In the genomic region with DNA sequence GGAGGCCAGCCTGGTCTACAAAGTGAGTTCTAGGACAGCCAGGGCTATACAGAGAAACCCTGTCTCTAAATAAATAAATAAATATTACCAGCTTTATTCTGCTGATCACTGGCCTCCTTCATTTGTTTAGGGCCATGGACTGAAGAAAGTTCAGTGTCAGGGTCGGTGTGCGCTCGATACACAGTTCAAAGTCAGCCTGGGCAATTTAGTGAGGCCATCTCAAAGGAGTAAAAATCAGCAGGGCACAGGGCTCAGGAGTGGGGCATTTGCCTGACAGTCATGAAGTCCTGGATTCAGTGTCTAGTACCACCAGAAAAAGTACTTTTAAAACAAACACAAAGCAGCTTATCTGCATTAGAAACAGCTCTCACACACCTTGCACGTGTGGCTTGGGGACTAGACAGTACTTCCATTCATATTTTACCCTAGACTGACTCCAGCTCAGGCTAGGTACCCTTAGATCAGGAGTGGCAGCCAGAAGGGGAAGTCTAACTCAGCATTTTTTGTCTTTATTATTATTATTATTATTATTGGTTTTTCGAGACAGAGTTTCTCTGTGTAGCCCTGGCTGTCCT, we compare ENCODE assay signal across 25 mouse cellular contexts. TPM values are rescaled to one million over a fixed set of nuclear protein-coding genes. Genes with fewer than 3 reads are reported as not detected.
DNase-seq lines count a peak whose midpoint lies in the region; ATAC-seq and TF ChIP-seq lines count a peak whose summit lies in the region.
"Had no signal": no experiment of that assay in that cellular context is flagged by ENCODE, and none has a peak within 500 bp of the region (broad histone marks: within the 10 kb centered on the region; RNA-seq: fewer than 3 reads in every experiment).

No protein-coding gene starts in this region.

- WGBS in heart, adult 2 months: 87% methylated on average over 5 of the region's 5 CpGs
- 31% methylated on average over 5 of the region's 5 CpGs for WGBS in liver, adult 2 months
- 81% methylated on average over 5 of the region's 5 CpGs for WGBS in liver, postnatal 0 days (ENCODE audit: insufficient replicate concordance)
- WGBS in stomach, embryonic 16.5 days: 77% methylated on average over 5 of the region's 5 CpGs
- WGBS in stomach, postnatal 0 days: 72% methylated on average over 5 of the region's 5 CpGs

- H3K36me3 ChIP-seq in heart, adult 2 months (ENCODE audit: control insufficient read depth, insufficient read depth, low read length): peaks cover 2% of the 10 kb centered on the region; the same call in 1 of the 2 replicates
- H3K36me3 ChIP-seq in liver, adult 2 months (ENCODE audit: control insufficient read depth, insufficient read depth, low read length): no peaks in the 10 kb centered on the region
- H3K36me3 ChIP-seq in liver, postnatal 0 days (replicated peaks; ENCODE audit: insufficient read depth, low read length): no peaks in the 10 kb centered on the region
- H3K36me3 ChIP-seq in stomach, embryonic 16.5 days (ENCODE audit: control insufficient read depth, insufficient read depth, low read length): no peaks in the 10 kb centered on the region
- H3K36me3 ChIP-seq in stomach, postnatal 0 days (ENCODE audit: control insufficient read depth, insufficient read depth, low read length): no peaks in the 10 kb centered on the region
- H3K36me3 ChIP-seq: forebrain, embryonic 10.5 days; heart, embryonic 10.5 days; heart, embryonic 13.5 days had no signal

- no peaks in the 10 kb centered on the region for H3K27me3 ChIP-seq in heart, adult 2 months (ENCODE audit: control insufficient read depth, insufficient read depth, low read length)
- no peaks in the 10 kb centered on the region for H3K27me3 ChIP-seq in liver, adult 2 months (ENCODE audit: control insufficient read depth, insufficient read depth, low read length)
- H3K27me3 ChIP-seq in liver, postnatal 0 days (ENCODE audit: insufficient read depth, low read length): no peaks in the 10 kb centered on the region
- no peaks in the 10 kb centered on the region for H3K27me3 ChIP-seq in stomach, embryonic 16.5 days (ENCODE audit: control insufficient read depth, insufficient read depth, low read length)
- H3K27me3 ChIP-seq in stomach, postnatal 0 days (ENCODE audit: control insufficient read depth, insufficient read depth, low read length): no peaks in the 10 kb centered on the region
- H3K27me3 ChIP-seq: forebrain, embryonic 13.5 days; heart, embryonic 13.5 days had no signal

- no peak for TF ChIP-seq CTCF in heart, adult 2 months (IDR thresholded peaks at IDR 0.05)
- no peak for TF ChIP-seq CTCF in liver, adult 2 months (IDR thresholded peaks at IDR 0.05; ENCODE audit: low read depth, low read length)
- TF ChIP-seq CTCF in liver, postnatal 0 days (IDR thresholded peaks at IDR 0.05; ENCODE audit: low read depth): no peak
- no peak for TF ChIP-seq CTCF in stomach, postnatal 0 days (IDR thresholded peaks at IDR 0.05; ENCODE audit: low read depth)

- no peak overlapping the region for H3K4me3 ChIP-seq in heart, adult 2 months
- no peak overlapping the region for H3K4me3 ChIP-seq in liver, adult 2 months (ENCODE audit: insufficient read depth, low read depth, low read length)
- H3K4me3 ChIP-seq in liver, postnatal 0 days (ENCODE audit: low read depth, low read length): no peak overlapping the region
- no peak overlapping the region for H3K4me3 ChIP-seq in stomach, embryonic 16.5 days (replicated peaks; ENCODE audit: low read length)
- no peak overlapping the region for H3K4me3 ChIP-seq in stomach, postnatal 0 days (ENCODE audit: low read depth, low read length)
- H3K4me3 ChIP-seq: heart, embryonic 13.5 days had no signal

- peaks cover 17% of the 10 kb centered on the region for H3K4me1 ChIP-seq in heart, adult 2 months (ENCODE audit: control insufficient read depth, insufficient read depth, low read length)
- peaks cover 15% of the 10 kb centered on the region for H3K4me1 ChIP-seq in liver, adult 2 months (ENCODE audit: control insufficient read depth, insufficient read depth, low read length)
- peaks cover 35% of the 10 kb centered on the region for H3K4me1 ChIP-seq in liver, postnatal 0 days (ENCODE audit: insufficient read depth)
- peaks cover 36% of the 10 kb centered on the region for H3K4me1 ChIP-seq in stomach, embryonic 16.5 days (ENCODE audit: control insufficient read depth, insufficient read depth, low read length)
- H3K4me1 ChIP-seq in stomach, postnatal 0 days (replicated peaks; ENCODE audit: control insufficient read depth, insufficient read depth): peaks cover 4% of the 10 kb centered on the region; the same call in 1 of the 2 replicates

- ATAC-seq in liver, postnatal 0 days: no peak
- ATAC-seq in stomach, embryonic 16.5 days (ENCODE audit: insufficient read depth, low FRiP score): no peak
- no peak for ATAC-seq in stomach, postnatal 0 days (ENCODE audit: low FRiP score, low TSS enrichment)
- ATAC-seq: activated CD4-positive, CD25-positive, alpha-beta regulatory T cell, adult 4 months; CD4-positive, CD25-positive, alpha-beta regulatory T cell, adult 4 months; forebrain, embryonic 13.5 days; forebrain, embryonic 16.5 days; hindbrain, postnatal 0 days; inflammation-experienced regulatory T-cells, adult 6 months had no signal

- TF ChIP-seq POLR2A in heart, adult 2 months (IDR thresholded peaks at IDR 0.05; ENCODE audit: insufficient read depth, low read depth, low read length): no peak
- no peak for TF ChIP-seq POLR2A in liver, adult 2 months (IDR thresholded peaks at IDR 0.05; ENCODE audit: extremely low read depth, insufficient read depth, low read length)

- no peak for TF ChIP-seq EP300 in heart, adult 2 months (IDR thresholded peaks at IDR 0.05; ENCODE audit: insufficient read depth, low read depth, low read length)
- no peak for TF ChIP-seq EP300 in liver, postnatal 0 days (IDR thresholded peaks at IDR 0.05; ENCODE audit: low read depth)
- TF ChIP-seq EP300 in stomach, postnatal 0 days (optimal IDR thresholded peaks at IDR 0.05): no peak

- H3K9me3 ChIP-seq in liver, postnatal 0 days (ENCODE audit: low read length): no peaks in the 10 kb centered on the region
- no peaks in the 10 kb centered on the region for H3K9me3 ChIP-seq in stomach, embryonic 16.5 days (replicated peaks; ENCODE audit: control insufficient read depth, low read length)
- H3K9me3 ChIP-seq in stomach, postnatal 0 days (ENCODE audit: control insufficient read depth, low read length): no peaks in the 10 kb centered on the region
- H3K9me3 ChIP-seq: forebrain, embryonic 10.5 days; forebrain, embryonic 13.5 days; heart, embryonic 10.5 days; heart, embryonic 13.5 days had no signal

- peak; percentile 84 for DNase-seq in heart, adult 11 months
- no peak for DNase-seq in heart, adult 2 months
- DNase-seq in liver, adult 2 months (ENCODE audit: extremely low read depth, low read depth, low spot score): peak; percentile 80
- DNase-seq in liver, postnatal 0 days: no peak
- no peak for DNase-seq in stomach, postnatal 0 days (ENCODE audit: low spot score)
- DNase-seq in gastrocnemius, adult 8-10 months (ENCODE audit: low spot score in 2 of 2): no peak
- DNase-seq: adrenal gland, adult 8-10 months; adrenal gland, postnatal 25 days; cerebellum, adult 18-20 months; cerebellum, postnatal 10 days; gastrocnemius, postnatal 14 days; heart, adult 18-20 months; heart, postnatal 14 days; heart, postnatal 4 days had no signal

- no peaks in the 10 kb centered on the region for H3K79me2 ChIP-seq in heart, adult 2 months (replicated peaks; ENCODE audit: control insufficient read depth, insufficient read depth, low read length)
- H3K79me2 ChIP-seq in liver, adult 2 months (ENCODE audit: control insufficient read depth, insufficient read depth, low read length): peaks cover 4% of the 10 kb centered on the region

- H3K4me2 ChIP-seq in liver, postnatal 0 days (ENCODE audit: low read depth, low read length): no peak overlapping the region
- H3K4me2 ChIP-seq in stomach, embryonic 16.5 days (ENCODE audit: low read depth, low read length): no peak overlapping the region
- H3K4me2 ChIP-seq in stomach, postnatal 0 days (replicated peaks; ENCODE audit: low read depth): no peak overlapping the region

- H3K27ac ChIP-seq in heart, adult 2 months: no peak overlapping the region
- H3K27ac ChIP-seq in liver, adult 2 months (replicated peaks; ENCODE audit: insufficient read depth, low read depth, low read length): peak overlapping the region; percentile 66
- no peak overlapping the region for H3K27ac ChIP-seq in liver, postnatal 0 days (ENCODE audit: low read depth)
- peak overlapping the region; percentile 33; the same call in 1 of the 2 replicates for H3K27ac ChIP-seq in stomach, embryonic 16.5 days (ENCODE audit: low read length)
- H3K27ac ChIP-seq in stomach, postnatal 0 days (replicated peaks): no peak overlapping the region
- H3K27ac ChIP-seq: forebrain, embryonic 13.5 days; heart, embryonic 10.5 days; heart, embryonic 13.5 days; hindbrain, embryonic 14.5 days; hindbrain, postnatal 0 days had no signal

- intact Hi-C loops in heart, adult 2 months (cut with DNase I): no loop called here

- H3K9ac ChIP-seq in heart, adult 2 months (ENCODE audit: low read depth, low read length): no peak overlapping the region
- 0 out of 2 replicates have a peak overlapping the region, but pooled peaks have one; percentile 17 for H3K9ac ChIP-seq in liver, adult 2 months (ENCODE audit: low read depth, low read length)
- no peak overlapping the region for H3K9ac ChIP-seq in liver, postnatal 0 days (replicated peaks)
- H3K9ac ChIP-seq in stomach, embryonic 16.5 days (ENCODE audit: low read length): no peak overlapping the region
- H3K9ac ChIP-seq in stomach, postnatal 0 days (ENCODE audit: low read length): no peak overlapping the region
- H3K9ac ChIP-seq: forebrain, embryonic 13.5 days; hindbrain, embryonic 14.5 days had no signal

RNA-seq across cellular contexts. Expression of a gene that starts 4.6 kb away (rescaled TPM):
- 10 to 100 TPM; 68.9 to 75.3 TPM for total RNA-seq in heart, adult 2 months (2021)
- 21.9 and 44.4 TPM in 2 replicates for polyA plus RNA-seq in heart, adult 2 months (2012; rRNA removed)
- 15.5 and 17.7 TPM in 2 replicates for total RNA-seq in liver, adult 2 months (2014; rRNA removed)
- 17.0 and 17.2 TPM in 2 replicates for polyA plus RNA-seq in liver, adult 2 months (2012; rRNA removed)
- polyA plus RNA-seq in liver, postnatal 0 days (2015; fragmentation: Nextera tagmentation; extraction: Ambion mirVana): 5.4 and 6.5 TPM in 2 replicates
- 18.0 and 18.4 TPM in 2 replicates for polyA plus RNA-seq in stomach, embryonic 16.5 days (2015; fragmentation: Nextera tagmentation; extraction: Ambion mirVana)
- polyA plus RNA-seq in stomach, postnatal 0 days (2015; fragmentation: Nextera tagmentation; extraction: Ambion mirVana): 11.3 and 13.8 TPM in 2 replicates
- 10 to 100 TPM; 53.9 to 57.7 (median 55.8) TPM for total RNA-seq in gastrocnemius, adult 8-10 months (2022)

RNA-seq across cellular contexts. Expression of a gene that starts 14.0 kb away (rescaled TPM):
- total RNA-seq in heart, adult 2 months (2021): 10 to 100 TPM; 18.7 to 20.7 TPM
- polyA plus RNA-seq in heart, adult 2 months (2012; rRNA removed): 17.5 and 25.2 TPM in 2 replicates
- total RNA-seq in liver, adult 2 months (2014; rRNA removed): 3.6 and 6.6 TPM in 2 replicates
- 11.2 and 12.5 TPM in 2 replicates for polyA plus RNA-seq in liver, adult 2 months (2012; rRNA removed)
- polyA plus RNA-seq in liver, postnatal 0 days (2015; fragmentation: Nextera tagmentation; extraction: Ambion mirVana): 6.7 and 7.0 TPM in 2 replicates
- 25.1 and 26.3 TPM in 2 replicates for polyA plus RNA-seq in stomach, embryonic 16.5 days (2015; fragmentation: Nextera tagmentation; extraction: Ambion mirVana)
- polyA plus RNA-seq in stomach, postnatal 0 days (2015; fragmentation: Nextera tagmentation; extraction: Ambion mirVana): 12.4 and 14.8 TPM in 2 replicates
- 10 to 100 TPM; 14.1 to 18.4 (median 15.2) TPM for total RNA-seq in gastrocnemius, adult 8-10 months (2022)

RNA-seq across cellular contexts. Expression of a gene that starts 15.6 kb away (rescaled TPM):
- 100 to 1,000 TPM in 1 of 2 experiments, 10 to 100 TPM in 1; 35.5 to 111 TPM for total RNA-seq in heart, adult 2 months (2021)
- 190 and 208 TPM in 2 replicates for polyA plus RNA-seq in heart, adult 2 months (2012; rRNA removed)
- 19.0 and 45.4 TPM in 2 replicates for total RNA-seq in liver, adult 2 months (2014; rRNA removed)
- polyA plus RNA-seq in liver, adult 2 months (2012; rRNA removed): 75.4 and 106 TPM in 2 replicates
- polyA plus RNA-seq in liver, postnatal 0 days (2015; fragmentation: Nextera tagmentation; extraction: Ambion mirVana): 2.0 and 4.2 TPM in 2 replicates
- polyA plus RNA-seq in stomach, embryonic 16.5 days (2015; fragmentation: Nextera tagmentation; extraction: Ambion mirVana): 2.6 and 4.1 TPM in 2 replicates
- 7.5 and 7.9 TPM in 2 replicates for polyA plus RNA-seq in stomach, postnatal 0 days (2015; fragmentation: Nextera tagmentation; extraction: Ambion mirVana)
- 100 to 1,000 TPM in 2 of 4 experiments, 10 to 100 TPM in 2; 83.4 to 175 (median 99.4) TPM for total RNA-seq in gastrocnemius, adult 8-10 months (2022)

RNA-seq across cellular contexts. Expression of a gene that starts 45.9 kb away (rescaled TPM):
- under 1 TPM; 0.50 to 0.77 TPM for total RNA-seq in heart, adult 2 months (2021)
- 2.8 and 3.0 TPM in 2 replicates for polyA plus RNA-seq in heart, adult 2 months (2012; rRNA removed)
- total RNA-seq in liver, adult 2 months (2014; rRNA removed): 0.13 and 0.18 TPM in 2 replicates
- 1.4 and 1.9 TPM in 2 replicates for polyA plus RNA-seq in liver, adult 2 months (2012; rRNA removed)
- polyA plus RNA-seq in liver, postnatal 0 days (2015; fragmentation: Nextera tagmentation; extraction: Ambion mirVana): 0.11 and 0.21 TPM in 2 replicates
- 6.5 and 7.8 TPM in 2 replicates for polyA plus RNA-seq in stomach, embryonic 16.5 days (2015; fragmentation: Nextera tagmentation; extraction: Ambion mirVana)
- 6.9 and 7.7 TPM in 2 replicates for polyA plus RNA-seq in stomach, postnatal 0 days (2015; fragmentation: Nextera tagmentation; extraction: Ambion mirVana)
- under 1 TPM in 2 of 4 experiments, not detected in 2; 0.08 to 0.29 TPM for total RNA-seq in gastrocnemius, adult 8-10 months (2022)

RNA-seq across cellular contexts. Expression of a gene that starts 50.3 kb away (rescaled TPM):
- 100 to 1,000 TPM; 103 to 105 TPM for total RNA-seq in heart, adult 2 months (2021)
- polyA plus RNA-seq in heart, adult 2 months (2012; rRNA removed): 89.4 and 104 TPM in 2 replicates
- 5.5 and 8.9 TPM in 2 replicates for total RNA-seq in liver, adult 2 months (2014; rRNA removed)
- polyA plus RNA-seq in liver, adult 2 months (2012; rRNA removed): 13.6 and 14.9 TPM in 2 replicates
- polyA plus RNA-seq in liver, postnatal 0 days (2015; fragmentation: Nextera tagmentation; extraction: Ambion mirVana): 5.1 and 6.1 TPM in 2 replicates
- 32.9 and 37.8 TPM in 2 replicates for polyA plus RNA-seq in stomach, embryonic 16.5 days (2015; fragmentation: Nextera tagmentation; extraction: Ambion mirVana)
- polyA plus RNA-seq in stomach, postnatal 0 days (2015; fragmentation: Nextera tagmentation; extraction: Ambion mirVana): 24.0 and 24.5 TPM in 2 replicates
- total RNA-seq in gastrocnemius, adult 8-10 months (2022): 10 to 100 TPM; 67.5 to 81.5 (median 76.2) TPM

Comparison
In these comparisons a context has a peak if more than half of its experiments do, and no peak if none do; other contexts are left out.
1. DNase-seq: peak in heart, adult 11 months (single experiment) and liver, adult 2 months (single experiment); none in heart, adult 2 months (0 of 2), liver, postnatal 0 days (single experiment), stomach, postnatal 0 days (single experiment) and gastrocnemius, adult 8-10 months (0 of 2).
2. H3K27ac ChIP-seq: peak in liver, adult 2 months (single experiment) and stomach, embryonic 16.5 days (single experiment); none in heart, adult 2 months (single experiment), liver, postnatal 0 days (single experiment) and stomach, postnatal 0 days (single experiment).